Mouse (Mus musculus) lung, embryonic 16.5 days (tissue): Measurements from ENCODE around the gene Lrrc18. TPM values are rescaled to one million over a fixed set of nuclear protein-coding genes. Genes with fewer than 3 reads are reported as not detected.

Source experiments
- ATAC-seq: fragments of 200-750 bp; cut with Nextera tagmentation; 2 replicates; pipeline ENCODE4 v1.8.0; 2017; ENCODE audit warnings: low read depth, mild to moderate bottlenecking, moderate library complexity
- H3K27ac ChIP-seq: fragments of 300-500 bp; sonication (generic); 2 replicates; pipeline ENCODE4 v1.5.1; 2014; ENCODE audit warnings: mild to moderate bottlenecking, control low read depth, low read length
- H3K27me3 ChIP-seq: fragments of 300-500 bp; sonication (generic); 2 replicates; pipeline ENCODE4 v1.6.1; 2014; ENCODE audit warnings: low read depth, low read length, mixed read lengths; ENCODE audit not compliant: control insufficient read depth, insufficient read depth
- H3K36me3 ChIP-seq: fragments of 300-500 bp; sonication (generic); 2 replicates; pipeline ENCODE4 v1.6.1; 2014; ENCODE audit warnings: low read length; ENCODE audit not compliant: control insufficient read depth, insufficient read depth
- H3K4me1 ChIP-seq: fragments of 300-500 bp; sonication (generic); replicated peaks from 2 replicates; pipeline ENCODE4 v1.6.1; 2014; ENCODE audit warnings: low read length, mixed read lengths; ENCODE audit not compliant: control insufficient read depth, insufficient read depth
- H3K4me2 ChIP-seq: fragments of 300-500 bp; sonication (generic); 2 replicates; pipeline ENCODE4 v1.6.1; 2014; ENCODE audit warnings: low read depth, low read length, control low read depth
- H3K4me3 ChIP-seq: fragments of 300-500 bp; sonication (generic); 2 replicates; pipeline ENCODE4 v1.5.1; 2014; ENCODE audit warnings: mild to moderate bottlenecking, low read length, control low read depth
- H3K9ac ChIP-seq: fragments of 300-500 bp; sonication (generic); 2 replicates; pipeline ENCODE4 v1.6.1; 2014; ENCODE audit warnings: low read length, control low read depth
- H3K9me3 ChIP-seq: fragments of 300-500 bp; sonication (generic); 2 replicates; pipeline ENCODE4 v1.6.1; 2016; ENCODE audit warnings: low read length; ENCODE audit not compliant: control insufficient read depth
- WGBS: fragments of 180-500 bp; shearing (Covaris S2); extraction: QIAGEN DNeasy Blood & Tissue Kit; methylation state at CpG from one replicate; pipeline ENCODE4 v1.1.7; 2014; 5-methylcytosine and 5-hydroxymethylcytosine counted together
- polyA plus RNA-seq: library from polyadenylated mRNA; unstranded; fragments of >200 nt; fragmentation: Nextera tagmentation; extraction: Ambion mirVana; gene quantifications from 2 replicates; pipeline ENCODE4 v1.2.1, GENCODE M21; 2015

The Lrrc18 gene
- 0.29 and 0.68 TPM in 2 replicates for polyA plus RNA-seq

- Histone ChIP-seq H3K36me3 (no peaks in the 10 kb centered on the region), H3K27me3 (no peaks in the 10 kb centered on the region), H3K4me2 (no peak within 1 kb of the TSS), H3K4me1 (peaks cover 3% of the 10 kb centered on the region), H3K27ac (no peak within 1 kb of the TSS), H3K9ac (no peak within 1 kb of the TSS), H3K4me3 (no peak within 1 kb of the TSS), H3K9me3 (no peaks in the 10 kb centered on the region)
- ATAC-seq = no peak
- WGBS = 89% methylated on average over 2 of the region's 2 CpGs
Measured at GRCm38 (mm10) chr14:32991082-32991481, at the start of gene Lrrc18. Lrrc18 (plus strand) TSS chr14:32991382.

- H3K4me3 ChIP-seq = no peak overlapping the region
- no peak overlapping the region for H3K4me2 ChIP-seq
- H3K9me3 ChIP-seq = no peaks in the 10 kb centered on the region
- no peak for ATAC-seq
- H3K36me3 ChIP-seq = no peaks in the 10 kb centered on the region
- no peaks in the 10 kb centered on the region for H3K27me3 ChIP-seq
- WGBS = 84% methylated on average over 2 of the region's 2 CpGs
- H3K27ac ChIP-seq = no peak overlapping the region
- peaks cover 9% of the 10 kb centered on the region; the same call in 1 of the 2 replicates for H3K4me1 ChIP-seq
- no peak overlapping the region for H3K9ac ChIP-seq
Measured at GRCm38 (mm10) chr14:32947512-32947911, 43.7 kb upstream of the Lrrc18 start.

GRCm38 (mm10) chr14:32950312-32951301 is 40.6 kb upstream of the Lrrc18 start:
- ATAC-seq = peak; percentile 93

GRCm38 (mm10) chr14:32956486-32956885 is 34.7 kb upstream of the Lrrc18 start:
- WGBS = 25% methylated on average over 8 of the region's 8 CpGs
- Histone ChIP-seq H3K4me3 (no peak overlapping the region), H3K9me3 (no peaks in the 10 kb centered on the region), H3K9ac (no peak overlapping the region), H3K27ac (peak overlapping the region; percentile 69), H3K27me3 (no peaks in the 10 kb centered on the region; the same call in 1 of the 2 replicates), H3K4me1 (peaks cover 18% of the 10 kb centered on the region), H3K36me3 (no peaks in the 10 kb centered on the region), H3K4me2 (peak overlapping the region; percentile 20; the same call in 1 of the 2 replicates)
- ATAC-seq = peak; percentile 94

More at GRCm38 (mm10) chr14:32950312-32951301, 40.6 kb upstream of the Lrrc18 start:
- no peaks in the 10 kb centered on the region for H3K9me3 ChIP-seq
- no peak overlapping the region for H3K4me3 ChIP-seq
- no peak overlapping the region for H3K4me2 ChIP-seq
- no peak overlapping the region for H3K9ac ChIP-seq
- peak overlapping the region; percentile 76 for H3K27ac ChIP-seq
- no peaks in the 10 kb centered on the region for H3K27me3 ChIP-seq
- no peaks in the 10 kb centered on the region for H3K36me3 ChIP-seq
- H3K4me1 ChIP-seq = peaks cover 12% of the 10 kb centered on the region; the same call in 1 of the 2 replicates
- WGBS = 36% methylated on average over 20 of the region's 20 CpGs

GRCm38 (mm10) chr14:32958671-32959070 is 32.5 kb upstream of the Lrrc18 start:
- H3K9ac ChIP-seq = no peak overlapping the region
- H3K4me1 ChIP-seq = peaks cover 24% of the 10 kb centered on the region
- no peaks in the 10 kb centered on the region for H3K9me3 ChIP-seq
- no peak overlapping the region for H3K4me3 ChIP-seq
- H3K4me2 ChIP-seq = no peak overlapping the region
- WGBS = 41% methylated on average over 8 of the region's 8 CpGs
- no peak overlapping the region for H3K27ac ChIP-seq
- ATAC-seq = no peak
- no peaks in the 10 kb centered on the region; the same call in 1 of the 2 replicates for H3K27me3 ChIP-seq
- H3K36me3 ChIP-seq = no peaks in the 10 kb centered on the region

- Histone ChIP-seq H3K4me3 (no peak overlapping the region), H3K4me2 (no peak overlapping the region), H3K27ac (no peak overlapping the region), H3K27me3 (no peaks in the 10 kb centered on the region; the same call in 1 of the 2 replicates), H3K9me3 (no peaks in the 10 kb centered on the region), H3K4me1 (peaks cover 24% of the 10 kb centered on the region), H3K36me3 (no peaks in the 10 kb centered on the region), H3K9ac (no peak overlapping the region)
- WGBS = 37% methylated on average over 5 of the region's 5 CpGs
- ATAC-seq = no peak
Measured at GRCm38 (mm10) chr14:32960481-32960880, 30.7 kb upstream of the Lrrc18 start.

GRCm38 (mm10) chr14:32964742-32965141 is 26.4 kb upstream of the Lrrc18 start:
- Histone ChIP-seq H3K36me3 (no peaks in the 10 kb centered on the region), H3K4me2 (no peak overlapping the region), H3K9ac (no peak overlapping the region), H3K9me3 (no peaks in the 10 kb centered on the region), H3K27me3 (no peaks in the 10 kb centered on the region), H3K4me1 (peaks cover 12% of the 10 kb centered on the region), H3K4me3 (no peak overlapping the region), H3K27ac (no peak overlapping the region)
- ATAC-seq = no peak
- 68% methylated on average over 10 of the region's 10 CpGs for WGBS

- Histone ChIP-seq H3K36me3 (no peaks in the 10 kb centered on the region), H3K27me3 (no peaks in the 10 kb centered on the region)
- ATAC-seq = no peak
Measured at GRCm38 (mm10) chr14:32970700-32971099, 20.5 kb upstream of the Lrrc18 start.

GRCm38 (mm10) chr14:32984176-32984738 is 6.9 kb upstream of the Lrrc18 start:
- Histone ChIP-seq H3K27me3 (no peaks in the 10 kb centered on the region), H3K36me3 (no peaks in the 10 kb centered on the region), H3K27ac (no peak overlapping the region), H3K4me1 (no peaks in the 10 kb centered on the region), H3K9ac (no peak overlapping the region), H3K4me2 (no peak overlapping the region), H3K4me3 (no peak overlapping the region), H3K9me3 (no peaks in the 10 kb centered on the region)
- no peak for ATAC-seq
- WGBS = 36% methylated on average over 6 of the region's 6 CpGs

More at GRCm38 (mm10) chr14:32970700-32971099, 20.5 kb upstream of the Lrrc18 start:
- Histone ChIP-seq H3K9me3 (no peaks in the 10 kb centered on the region), H3K4me2 (no peak overlapping the region), H3K27ac (no peak overlapping the region), H3K4me1 (no peaks in the 10 kb centered on the region), H3K9ac (no peak overlapping the region), H3K4me3 (no peak overlapping the region)
- WGBS = 73% methylated on average over 9 of the region's 9 CpGs
